Mouse (Mus musculus): ENCODE data around the gene Nell2. TPM values are rescaled to one million over a fixed set of nuclear protein-coding genes. Genes with fewer than 3 reads are reported as not detected.

Gene Nell2
- polyA plus RNA-seq, 1 experiment = 0.19 TPM

DNA sequence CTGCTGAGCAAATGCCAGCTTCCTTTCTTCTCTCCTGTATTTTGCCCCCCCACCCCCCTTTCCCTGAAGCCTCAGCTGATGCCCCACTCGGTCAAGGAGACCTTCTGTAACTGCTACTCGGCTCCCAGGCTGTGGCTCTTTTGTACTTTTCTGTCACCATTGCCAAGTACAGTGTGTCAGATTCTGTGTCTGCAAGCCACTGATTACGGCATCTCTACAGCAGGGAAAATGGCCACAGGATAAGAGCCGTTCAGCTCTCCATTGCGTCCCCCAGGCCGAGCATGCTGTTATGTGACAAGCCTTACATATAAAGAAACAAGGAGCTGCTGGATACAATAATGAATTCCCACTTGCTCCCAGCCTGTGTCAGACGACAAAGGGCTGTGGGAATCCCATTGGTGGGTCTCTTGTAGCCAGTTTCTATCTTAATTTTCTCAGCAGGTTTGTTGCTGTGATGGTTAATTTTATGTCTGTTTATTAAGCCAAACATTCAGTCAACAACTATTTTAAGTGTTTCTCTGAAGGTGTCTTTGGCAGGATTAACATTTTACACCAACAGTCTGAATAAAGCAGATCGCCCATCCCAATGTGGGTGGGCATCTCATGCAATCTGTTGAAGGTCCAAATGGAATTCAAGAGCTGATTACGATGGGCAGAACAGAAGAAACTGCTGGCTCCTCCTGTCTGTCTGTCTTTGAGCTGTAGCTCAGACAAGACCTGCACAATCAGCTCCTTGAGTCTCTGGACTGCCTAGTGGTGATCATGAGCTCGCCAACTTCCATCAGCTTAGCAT, 391.1 kb downstream of the Nell2 start:
- no peaks in the 10 kb centered on the region for H3K4me1 ChIP-seq (ENCODE audit: control insufficient read depth, insufficient read depth, insufficient read length)
- 78% methylated on average over 10 of the region's 10 CpGs for WGBS
- H3K27me3 ChIP-seq (ENCODE audit: control insufficient read depth, insufficient read depth, low read length) = no peaks in the 10 kb centered on the region
- H3K36me3 ChIP-seq (ENCODE audit: control insufficient read depth, insufficient read depth, low read length) = no peaks in the 10 kb centered on the region
- no peak overlapping the region for H3K27ac ChIP-seq (ENCODE audit: insufficient read depth, low read length)
- H3K4me3 ChIP-seq (ENCODE audit: extremely low read depth, insufficient read depth, insufficient read length) = no peak overlapping the region
- TF ChIP-seq POLR2A (IDR thresholded peaks at IDR 0.05; ENCODE audit: low read depth, low read length) = no peak
- no peak for TF ChIP-seq CTCF (IDR thresholded peaks at IDR 0.05; ENCODE audit: extremely low read depth, insufficient read depth, insufficient read length, insufficient replicate concordance)
- no peak for DNase-seq (ENCODE audit: low read depth in 1 of 2, low spot score in 2 of 2)

DNA sequence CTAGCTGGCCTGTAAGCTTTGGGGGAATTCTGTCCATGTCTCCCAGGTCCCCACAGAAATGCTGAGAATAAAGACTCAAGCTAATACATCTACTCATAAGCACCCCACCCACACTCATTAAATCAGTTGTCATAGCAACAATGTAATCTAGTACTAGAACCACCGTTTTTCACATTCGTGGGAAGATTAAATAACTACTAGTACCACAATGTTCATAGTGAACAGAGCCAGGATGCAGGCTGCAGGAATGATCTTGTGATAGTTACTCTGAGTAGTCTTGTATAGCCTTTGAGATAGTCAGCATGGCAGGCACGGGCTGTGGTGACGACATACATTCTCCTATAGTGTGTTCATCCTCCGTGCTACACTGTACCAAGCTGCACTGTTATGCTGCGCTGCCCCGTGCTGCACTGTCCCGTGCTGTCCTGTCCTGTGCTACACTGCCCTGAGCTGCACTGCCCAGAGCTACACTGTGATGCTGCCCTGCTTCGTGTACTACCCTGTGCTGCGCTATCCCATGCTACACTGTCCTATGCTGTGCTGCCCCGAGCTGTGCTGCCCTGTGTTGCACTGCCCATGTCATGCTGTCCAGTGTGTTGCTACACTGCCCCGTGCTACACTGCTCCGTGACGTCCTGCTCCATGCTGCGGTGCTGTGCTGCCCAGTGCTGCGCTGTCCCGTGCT, 392.3 kb downstream of the Nell2 start:
- 91% methylated on average over 17 of the region's 17 CpGs for WGBS
- no peak overlapping the region for H3K4me3 ChIP-seq (ENCODE audit: extremely low read depth, insufficient read depth, insufficient read length)
- TF ChIP-seq POLR2A (IDR thresholded peaks at IDR 0.05; ENCODE audit: low read depth, low read length) (no peak), CTCF (IDR thresholded peaks at IDR 0.05; ENCODE audit: extremely low read depth, insufficient read depth, insufficient read length, insufficient replicate concordance) (no peak)

DNA sequence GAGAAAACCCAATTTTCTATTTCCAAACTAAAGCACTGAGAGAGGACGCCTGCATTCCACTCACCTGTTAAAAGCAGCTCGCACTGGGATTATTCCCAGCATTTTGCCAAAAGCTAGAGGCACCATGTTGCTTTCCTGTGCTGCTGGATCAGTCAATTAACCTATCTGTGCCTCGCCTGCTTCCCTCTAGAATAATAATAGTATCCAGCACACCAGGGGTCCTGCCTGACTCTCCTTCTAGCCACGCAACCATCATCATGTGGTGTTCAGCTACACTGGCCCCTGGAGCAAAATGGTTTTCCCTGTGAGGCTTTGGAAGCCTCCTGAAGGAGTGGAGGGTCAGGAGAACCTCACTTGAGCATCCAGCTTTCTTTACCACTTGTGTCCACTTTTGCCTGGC, 397.0 kb downstream of the Nell2 start:
- Histone ChIP-seq H3K27ac (ENCODE audit: insufficient read depth, low read length) (no peak overlapping the region), H3K36me3 (ENCODE audit: control insufficient read depth, insufficient read depth, low read length) (no peaks in the 10 kb centered on the region), H3K27me3 (ENCODE audit: control insufficient read depth, insufficient read depth, low read length) (no peaks in the 10 kb centered on the region), H3K4me3 (ENCODE audit: extremely low read depth, insufficient read depth, insufficient read length) (no peak overlapping the region), H3K4me1 (ENCODE audit: control insufficient read depth, insufficient read depth, insufficient read length) (no peaks in the 10 kb centered on the region)
- DNase-seq (ENCODE audit: low read depth in 1 of 2, low spot score in 2 of 2) = no peak
- TF ChIP-seq CTCF (IDR thresholded peaks at IDR 0.05; ENCODE audit: extremely low read depth, insufficient read depth, insufficient read length, insufficient replicate concordance) = no peak
- no peak for TF ChIP-seq POLR2A (IDR thresholded peaks at IDR 0.05; ENCODE audit: low read depth, low read length)
- 67% methylated on average over 4 of the region's 4 CpGs for WGBS

More for the DNA sequence above, 392.3 kb downstream of the Nell2 start:
- no peak for DNase-seq (ENCODE audit: low read depth in 1 of 2, low spot score in 2 of 2)
- Histone ChIP-seq H3K27ac (ENCODE audit: insufficient read depth, low read length) (no peak overlapping the region), H3K27me3 (ENCODE audit: control insufficient read depth, insufficient read depth, low read length) (no peaks in the 10 kb centered on the region), H3K4me1 (ENCODE audit: control insufficient read depth, insufficient read depth, insufficient read length) (no peaks in the 10 kb centered on the region), H3K36me3 (ENCODE audit: control insufficient read depth, insufficient read depth, low read length) (no peaks in the 10 kb centered on the region)

DNA sequence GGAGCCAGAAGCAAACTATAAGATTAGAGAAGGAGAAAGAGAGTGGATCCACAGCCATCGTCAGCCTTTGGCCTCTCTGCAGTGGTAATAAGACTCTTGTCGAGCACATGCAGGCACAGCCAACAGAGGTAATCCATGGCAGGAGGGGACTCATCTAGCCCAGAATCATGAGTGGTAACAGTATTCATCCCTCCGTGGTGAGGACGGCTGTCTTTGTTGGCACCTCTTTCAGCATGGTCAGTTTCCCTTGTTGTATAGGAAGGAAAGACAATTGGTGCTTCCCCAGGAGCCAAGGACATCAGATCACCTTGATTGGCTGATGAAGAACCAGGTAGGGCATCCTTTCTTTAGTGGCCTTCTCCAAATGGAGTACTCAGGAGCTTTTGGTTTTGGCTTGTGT, 419.7 kb downstream of the Nell2 start:
- H3K27ac ChIP-seq (ENCODE audit: insufficient read depth, low read length) = no peak overlapping the region
- no peak for TF ChIP-seq CTCF (IDR thresholded peaks at IDR 0.05; ENCODE audit: extremely low read depth, insufficient read depth, insufficient read length, insufficient replicate concordance)
- TF ChIP-seq POLR2A (IDR thresholded peaks at IDR 0.05; ENCODE audit: low read depth, low read length) = no peak
- H3K4me3 ChIP-seq (ENCODE audit: extremely low read depth, insufficient read depth, insufficient read length) = no peak overlapping the region
- DNase-seq (ENCODE audit: low read depth in 1 of 2, low spot score in 2 of 2) = no peak
- no peaks in the 10 kb centered on the region for H3K4me1 ChIP-seq (ENCODE audit: control insufficient read depth, insufficient read depth, insufficient read length)
- H3K27me3 ChIP-seq (ENCODE audit: control insufficient read depth, insufficient read depth, low read length) = no peaks in the 10 kb centered on the region
- H3K36me3 ChIP-seq (ENCODE audit: control insufficient read depth, insufficient read depth, low read length) = no peaks in the 10 kb centered on the region
- WGBS = 84% methylated on average over 4 of the region's 4 CpGs

DNA sequence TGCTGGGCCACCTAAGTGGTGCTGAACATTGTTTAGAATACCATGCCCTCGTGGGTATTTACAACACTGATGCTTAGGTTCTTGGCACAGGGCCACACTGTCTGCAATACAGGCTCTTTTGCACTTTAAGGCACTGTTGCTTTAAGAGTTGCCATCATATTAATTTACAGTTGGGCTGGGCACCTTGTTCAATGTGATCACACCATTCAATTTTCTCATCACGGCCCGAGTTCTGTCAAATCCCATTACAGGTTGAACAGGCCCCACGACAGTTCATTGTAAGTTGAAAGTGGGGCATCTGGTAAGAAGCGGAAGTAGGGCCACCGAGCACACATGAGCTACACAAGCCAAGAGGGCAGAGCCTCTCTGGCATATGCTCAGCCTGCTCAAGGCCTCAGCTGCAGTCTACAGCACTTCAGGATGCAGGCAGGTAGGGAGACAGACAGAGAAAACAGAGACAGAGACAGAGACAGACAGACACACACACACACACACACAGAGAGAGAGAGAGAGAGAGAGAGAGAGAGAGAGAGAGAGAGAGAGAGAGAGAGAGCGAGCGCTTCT, 421.0 kb downstream of the Nell2 start:
- H3K27ac ChIP-seq (ENCODE audit: insufficient read depth, low read length) = no peak overlapping the region
- H3K4me1 ChIP-seq (ENCODE audit: control insufficient read depth, insufficient read depth, insufficient read length) = no peaks in the 10 kb centered on the region
- no peak for DNase-seq (ENCODE audit: low read depth in 1 of 2, low spot score in 2 of 2)
- 75% methylated on average over 8 of the region's 8 CpGs for WGBS
- TF ChIP-seq CTCF (IDR thresholded peaks at IDR 0.05; ENCODE audit: extremely low read depth, insufficient read depth, insufficient read length, insufficient replicate concordance) (no peak), POLR2A (IDR thresholded peaks at IDR 0.05; ENCODE audit: low read depth, low read length) (no peak)
- H3K36me3 ChIP-seq (ENCODE audit: control insufficient read depth, insufficient read depth, low read length) = no peaks in the 10 kb centered on the region
- H3K4me3 ChIP-seq (ENCODE audit: extremely low read depth, insufficient read depth, insufficient read length) = no peak overlapping the region
- no peaks in the 10 kb centered on the region for H3K27me3 ChIP-seq (ENCODE audit: control insufficient read depth, insufficient read depth, low read length)

DNA sequence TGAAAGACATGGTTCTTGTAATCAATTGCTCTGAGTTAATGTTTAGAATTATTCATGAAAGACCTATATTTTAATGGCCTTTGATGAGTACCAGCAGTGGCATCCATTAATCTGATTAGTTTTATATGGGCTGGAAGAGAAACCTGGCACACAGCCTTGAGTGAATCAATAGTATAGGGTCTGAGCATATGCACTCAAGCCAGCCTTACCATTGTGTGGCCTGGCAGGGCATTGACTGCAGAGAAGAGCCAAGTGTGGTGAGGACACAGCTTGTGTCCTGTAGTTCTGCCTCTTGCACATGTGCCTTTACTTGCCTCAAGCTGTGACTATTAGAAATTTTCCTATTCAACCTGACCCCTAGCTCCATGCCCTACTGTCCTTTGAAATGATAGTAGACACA, 426.8 kb downstream of the Nell2 start:
- H3K4me1 ChIP-seq (ENCODE audit: control insufficient read depth, insufficient read depth, insufficient read length) = no peaks in the 10 kb centered on the region
- no peak for DNase-seq (ENCODE audit: low read depth in 1 of 2, low spot score in 2 of 2)
- no peak overlapping the region for H3K4me3 ChIP-seq (ENCODE audit: extremely low read depth, insufficient read depth, insufficient read length)
- no peak overlapping the region for H3K27ac ChIP-seq (ENCODE audit: insufficient read depth, low read length)
- no peaks in the 10 kb centered on the region for H3K27me3 ChIP-seq (ENCODE audit: control insufficient read depth, insufficient read depth, low read length)
- TF ChIP-seq POLR2A (IDR thresholded peaks at IDR 0.05; ENCODE audit: low read depth, low read length) (no peak), CTCF (IDR thresholded peaks at IDR 0.05; ENCODE audit: extremely low read depth, insufficient read depth, insufficient read length, insufficient replicate concordance) (no peak)
- H3K36me3 ChIP-seq (ENCODE audit: control insufficient read depth, insufficient read depth, low read length) = no peaks in the 10 kb centered on the region
